Mouse (Mus musculus) lung, postnatal 0 days (tissue): ENCODE measurements around the gene Elmo2. TPM values are rescaled to one million over a fixed set of nuclear protein-coding genes. Genes with fewer than 3 reads are reported as not detected.
A peak's percentile ranks its signal among the peaks of the same experiment; 100 is the strongest.

Experiments used
- ATAC-seq: fragments of 200-750 bp; cut with Nextera tagmentation; 2 replicates; pipeline ENCODE4 v1.8.0; 2017; ENCODE audit warnings: moderate library complexity
- DNase-seq: peaks from one replicate; pipeline ENCODE4 v3.0.0-alpha.2; 2016; ENCODE audit warnings: low spot score
- H3K27ac ChIP-seq: fragments of 300-500 bp; sonication (generic); 2 replicates; pipeline ENCODE4 v1.5.1; 2014; ENCODE audit warnings: antibody characterized with exemption, mild to moderate bottlenecking, low read length, mixed read lengths
- H3K27me3 ChIP-seq: fragments of 300-500 bp; sonication (generic); replicated peaks from 2 replicates; pipeline ENCODE4 v1.6.1; 2014; ENCODE audit warnings: low read length, mixed read lengths; ENCODE audit not compliant: insufficient read depth
- H3K36me3 ChIP-seq: fragments of 300-500 bp; sonication (generic); 2 replicates; pipeline ENCODE4 v1.6.1; 2014; ENCODE audit warnings: low read length, mixed read lengths; ENCODE audit not compliant: insufficient read depth
- H3K4me1 ChIP-seq: fragments of 300-500 bp; sonication (generic); 2 replicates; pipeline ENCODE4 v1.6.1; 2014; ENCODE audit warnings: antibody characterized with exemption, low read depth, low read length, mixed read lengths; ENCODE audit not compliant: insufficient read depth
- H3K4me2 ChIP-seq: fragments of 300-500 bp; sonication (generic); replicated peaks from 2 replicates; pipeline ENCODE4 v1.6.1; 2014; ENCODE audit warnings: low read depth, mild to moderate bottlenecking, low read length, moderate library complexity, mixed read lengths
- H3K4me3 ChIP-seq: fragments of 300-500 bp; sonication (generic); 2 replicates; pipeline ENCODE4 v1.5.1; 2014; ENCODE audit warnings: low read depth, low read length
- H3K9ac ChIP-seq: fragments of 300-500 bp; sonication (generic); replicated peaks from 2 replicates; pipeline ENCODE4 v1.6.1; 2014; ENCODE audit warnings: low read depth, mild to moderate bottlenecking
- H3K9me3 ChIP-seq: fragments of 300-500 bp; sonication (generic); 2 replicates; pipeline ENCODE4 v1.6.1; 2016; ENCODE audit warnings: low read length, mixed read lengths
- CTCF ChIP-seq: IDR thresholded peaks from 2 replicates; pipeline ENCODE4 v1.5.1; 2016; ENCODE audit warnings: antibody characterized with exemption, mild to moderate bottlenecking
- EP300 ChIP-seq: IDR thresholded peaks from 2 replicates; pipeline ENCODE4 v1.6.1; 2016; ENCODE audit warnings: antibody characterized with exemption, mild to moderate bottlenecking, control low read depth
- WGBS: fragments of 180-500 bp; shearing (Covaris S2); extraction: QIAGEN DNeasy Blood & Tissue Kit; methylation state at CpG from one replicate; pipeline ENCODE4 v1.1.7; 2014; 5-methylcytosine and 5-hydroxymethylcytosine counted together
- polyA plus RNA-seq: library from polyadenylated mRNA; unstranded; fragments of >200 nt; fragmentation: Nextera tagmentation; extraction: Ambion mirVana; gene quantifications from 2 replicates; pipeline ENCODE4 v1.2.1, GENCODE M21; 2015

The Elmo2 gene
- polyA plus RNA-seq, 1 experiment from 2014 or later = 66.4 TPM

DNA sequence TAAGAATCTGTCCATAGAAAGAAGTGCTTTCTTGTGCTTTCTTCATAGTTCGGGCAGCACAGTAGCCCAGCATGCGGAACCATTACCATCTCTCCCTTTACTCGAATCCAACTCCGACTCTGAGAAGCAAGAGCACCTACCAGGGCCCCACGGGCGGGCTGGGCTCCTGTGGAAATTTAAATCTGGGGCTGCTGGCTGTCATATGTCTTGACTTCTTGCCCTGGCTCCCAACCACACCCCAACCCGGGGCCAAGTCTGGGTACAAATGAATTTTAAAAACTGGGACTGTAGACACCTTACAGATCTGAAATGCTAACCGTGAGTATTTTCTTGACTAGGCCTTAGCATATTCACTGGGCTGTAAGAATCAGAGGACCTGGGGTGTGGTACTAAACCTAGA is 73.0 kb downstream of the Elmo2 start:
- 74% methylated on average over 8 of the region's 8 CpGs for WGBS

DNA sequence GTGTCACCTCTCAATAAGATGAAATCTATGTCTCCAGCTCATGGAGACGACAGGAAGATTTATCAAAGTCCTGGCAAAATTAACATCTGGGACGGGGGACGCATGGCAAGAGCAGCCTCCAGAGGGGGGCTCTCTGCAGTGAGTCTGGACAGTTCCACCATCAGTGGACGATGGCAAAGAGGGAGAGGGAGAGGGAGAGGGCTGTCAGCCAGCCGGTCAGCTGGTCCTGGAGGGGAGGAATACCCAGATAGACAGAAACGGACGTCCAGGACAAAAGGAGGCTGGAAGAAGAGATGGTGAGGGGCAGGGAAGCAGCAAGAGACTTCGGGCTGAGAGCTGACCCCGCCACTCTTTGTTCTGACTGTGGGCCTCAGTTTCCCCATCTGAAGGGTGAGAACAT is 73.5 kb downstream of the Elmo2 start:
- Histone ChIP-seq H3K4me3 (no peak overlapping the region), H3K9ac (no peak overlapping the region), H3K27me3 (no peaks in the 10 kb centered on the region), H3K4me1 (no peaks in the 10 kb centered on the region), H3K4me2 (no peak overlapping the region), H3K36me3 (no peaks in the 10 kb centered on the region), H3K27ac (no peak overlapping the region), H3K9me3 (no peaks in the 10 kb centered on the region)
- DNase-seq (no peak), ATAC-seq (no peak)
- no peak for TF ChIP-seq CTCF
- TF ChIP-seq EP300 = no peak
- WGBS = 54% methylated on average over 9 of the region's 9 CpGs

More for the DNA sequence above, 73.0 kb downstream of the Elmo2 start:
- no peak for ATAC-seq
- Histone ChIP-seq H3K4me1 (no peaks in the 10 kb centered on the region), H3K4me3 (no peak overlapping the region), H3K27ac (no peak overlapping the region), H3K4me2 (no peak overlapping the region), H3K36me3 (no peaks in the 10 kb centered on the region), H3K9me3 (no peaks in the 10 kb centered on the region), H3K9ac (no peak overlapping the region), H3K27me3 (no peaks in the 10 kb centered on the region)
- no peak for TF ChIP-seq CTCF
- no peak for TF ChIP-seq EP300
- DNase-seq = no peak

DNA sequence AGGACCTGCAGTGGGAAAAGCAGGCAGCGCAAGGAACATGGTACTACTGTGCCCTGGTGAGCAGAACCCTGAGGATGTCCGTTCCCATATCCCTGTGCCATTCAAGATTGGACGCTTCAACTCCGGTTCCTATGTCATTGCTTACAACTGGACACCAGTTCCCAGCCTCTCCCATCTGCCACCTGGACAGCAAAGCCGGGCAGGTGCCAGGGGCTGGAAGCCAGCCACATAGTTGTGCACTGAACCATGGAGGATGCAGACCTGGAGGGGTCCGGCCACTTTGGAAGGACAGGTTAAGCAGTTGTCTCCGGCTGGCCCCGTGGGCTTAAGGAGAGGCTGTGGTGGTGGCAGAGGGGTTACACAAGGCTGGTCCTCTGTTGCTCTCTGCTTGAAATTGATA is 73.9 kb downstream of the Elmo2 start:
- ATAC-seq = no peak
- no peaks in the 10 kb centered on the region for H3K27me3 ChIP-seq
- no peak overlapping the region for H3K4me3 ChIP-seq
- H3K9ac ChIP-seq = no peak overlapping the region
- 79% methylated on average over 8 of the region's 8 CpGs for WGBS
- no peak overlapping the region for H3K4me2 ChIP-seq
- no peaks in the 10 kb centered on the region for H3K4me1 ChIP-seq
- H3K36me3 ChIP-seq = no peaks in the 10 kb centered on the region
- H3K9me3 ChIP-seq = no peaks in the 10 kb centered on the region
- TF ChIP-seq EP300 (no peak), CTCF (no peak)
- H3K27ac ChIP-seq = no peak overlapping the region
- DNase-seq = no peak

GRCm38 (mm10) chr2:165250903-165251302 is 75.4 kb downstream of the Elmo2 start:
- H3K4me2 ChIP-seq = no peak overlapping the region
- no peaks in the 10 kb centered on the region for H3K9me3 ChIP-seq
- H3K4me1 ChIP-seq = no peaks in the 10 kb centered on the region
- TF ChIP-seq CTCF (no peak), EP300 (no peak)
- H3K27ac ChIP-seq = no peak overlapping the region
- H3K4me3 ChIP-seq = no peak overlapping the region
- DNase-seq (peak; percentile 23), ATAC-seq (no peak)
- H3K27me3 ChIP-seq = 0 out of 2 replicates have a peak, but pooled peaks cover 2% of the 10 kb centered on the region
- no peaks in the 10 kb centered on the region for H3K36me3 ChIP-seq
- no peak overlapping the region for H3K9ac ChIP-seq
- 17% methylated on average over 1 of the region's 1 CpGs for WGBS

DNA sequence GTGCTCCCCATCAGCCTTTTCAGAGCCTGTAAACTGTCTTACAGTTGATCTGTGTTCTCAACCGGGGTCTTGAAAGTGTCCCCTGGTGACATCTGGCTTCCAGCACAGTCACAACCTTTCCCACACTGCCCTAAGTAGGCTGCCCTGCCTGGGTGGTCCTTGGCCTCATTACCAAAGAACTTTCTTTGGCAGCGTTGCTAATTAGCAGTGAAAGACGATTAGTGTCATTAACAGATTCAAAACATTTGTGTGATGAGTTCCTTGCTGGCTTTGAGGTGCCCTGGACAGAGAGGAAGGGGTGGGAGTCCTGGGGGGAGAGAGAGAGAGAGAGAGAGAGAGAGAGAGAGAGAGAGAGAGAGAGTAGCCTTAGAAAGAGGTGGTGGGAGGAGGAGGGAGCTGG is 77.3 kb downstream of the Elmo2 start:
- Histone ChIP-seq H3K4me2 (no peak overlapping the region), H3K4me3 (no peak overlapping the region), H3K4me1 (no peaks in the 10 kb centered on the region), H3K36me3 (no peaks in the 10 kb centered on the region), H3K9me3 (no peaks in the 10 kb centered on the region), H3K27ac (no peak overlapping the region), H3K27me3 (0 out of 2 replicates have a peak, but pooled peaks cover 9% of the 10 kb centered on the region), H3K9ac (no peak overlapping the region)
- TF ChIP-seq CTCF (no peak), EP300 (peak; percentile 57; the same call in 1 of the 2 replicates)
- ATAC-seq = peak; percentile 81
- DNase-seq = peak; percentile 27
- WGBS = 24% methylated on average over 3 of the region's 3 CpGs

DNA sequence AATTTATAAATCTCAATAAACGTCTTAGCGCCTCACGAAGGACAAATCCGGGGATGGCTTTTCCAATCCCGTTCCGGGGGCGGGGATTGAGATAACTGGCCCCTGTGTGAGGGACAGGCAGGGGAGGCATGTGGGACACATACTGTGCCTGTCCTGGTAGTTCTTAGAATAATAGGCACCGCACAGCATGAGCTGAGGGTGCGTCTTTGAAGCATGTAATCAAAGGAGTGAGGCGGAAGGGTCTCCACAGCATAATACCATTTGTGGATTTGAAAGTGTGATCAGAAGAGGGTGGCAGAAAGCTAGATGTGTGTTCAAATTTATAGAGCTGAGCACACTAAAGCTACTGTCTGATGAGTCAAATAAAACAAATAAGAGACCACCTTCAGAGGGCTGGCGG is 79.9 kb downstream of the Elmo2 start:
- no peak for ATAC-seq

More for the DNA sequence above, 79.9 kb downstream of the Elmo2 start:
- Histone ChIP-seq H3K9me3 (no peaks in the 10 kb centered on the region), H3K27ac (no peak overlapping the region), H3K27me3 (peaks cover 23% of the 10 kb centered on the region), H3K9ac (no peak overlapping the region), H3K4me3 (no peak overlapping the region), H3K4me1 (no peaks in the 10 kb centered on the region), H3K4me2 (no peak overlapping the region), H3K36me3 (no peaks in the 10 kb centered on the region)
- 35% methylated on average over 11 of the region's 11 CpGs for WGBS
- TF ChIP-seq EP300 (no peak), CTCF (no peak)
- no peak for DNase-seq
